ENCODE assay signal across 8 mouse cellular contexts in genomic region chr9:49798806-49799205, GRCm38 (mm10). TPM values are rescaled to one million over a fixed set of nuclear protein-coding genes. Genes with fewer than 3 reads are reported as not detected.
DNase-seq lines count a peak whose midpoint lies in the region; ATAC-seq and TF ChIP-seq lines count a peak whose summit lies in the region.

TSS of gene Ncam1 (minus strand) at chr9:49798925.

- intact Hi-C loops in gastrocnemius, postnatal 14 days (cut with DNase I; ENCODE audit: low total_unique reads) = no loop called here
- intact Hi-C loops in left cerebral cortex, adult 2 months (cut with DNase I) = loop anchor here (2.0 to 10.0 kb wide), 11 partner anchors 42 to 374 kb away; no protein-coding TSS in a partner anchor

- peak within 1 kb of the TSS; percentile 94 for H3K4me3 ChIP-seq in left cerebral cortex, adult 2 months

- DNase-seq in adrenal gland, postnatal 10 days = peak; percentile 91
- DNase-seq in embryo, embryonic 10 days (ENCODE audit: low spot score) = peak; percentile 99
- peak; percentile 85 for DNase-seq in gastrocnemius, postnatal 14 days
- peak; percentile 89 for DNase-seq in hindlimb bud, embryonic 11.5 days (ENCODE audit: extremely low spot score, low read depth, low spot score)
- peak; percentile 96 for DNase-seq in left cerebral cortex, adult 2 months (ENCODE audit: extremely low spot score in 1 of 2, low spot score in 2 of 2)
- peak; percentile 46 for DNase-seq in lung, postnatal 36 days
- DNase-seq in right cerebral cortex, adult 2 months (ENCODE audit: low spot score in 2 of 2) = peak; percentile 98 to 99

- TF ChIP-seq CTCF in left cerebral cortex, adult 2 months (IDR thresholded peaks at IDR 0.05) = no peak

- H3K27ac ChIP-seq in left cerebral cortex, adult 2 months = peak within 1 kb of the TSS; percentile 98

- ATAC-seq in monocyte, adult 5-6 weeks (replicated peaks; ENCODE audit: insufficient number of reproducible peaks, low FRiP score, low TSS enrichment, poor library complexity, severe bottlenecking) = no peak

RNA-seq across cellular contexts. Expression of gene Ncam1, which starts in this region (rescaled TPM):
- total RNA-seq in adrenal gland, postnatal 10 days (2021) = 10 to 100 TPM; 41.7 to 61.2 TPM
- total RNA-seq in gastrocnemius, postnatal 14 days (2021) = 10 to 100 TPM; 36.8 to 51.7 TPM
- total RNA-seq in left cerebral cortex, adult 2 months (2021) = 100 to 1,000 TPM; 270 to 291 TPM
- total RNA-seq in monocyte, adult 5-6 weeks (2017) = 0.19 TPM in 1 of 3 replicates, not detected in the others

Comparison
In these comparisons a context has a peak if more than half of its experiments do, and no peak if none do; other contexts are left out.
1. RNA of gene Ncam1 (total RNA-seq): 270 to 291 TPM in left cerebral cortex, adult 2 months, 41.7 to 61.2 TPM in adrenal gland, postnatal 10 days and 36.8 to 51.7 TPM in gastrocnemius, postnatal 14 days; 0.19 TPM in monocyte, adult 5-6 weeks; every median in the first group is over 10 times any median in the second.
2. RNA of gene Ncam1 (total RNA-seq): 270 to 291 TPM in left cerebral cortex, adult 2 months; 41.7 to 61.2 TPM in adrenal gland, postnatal 10 days and 36.8 to 51.7 TPM in gastrocnemius, postnatal 14 days; every median in the first group is over 4 times any median in the second.
3. DNase-seq: peak in every context shown above with its lines; median percentile 99 in embryo, embryonic 10 days; 98 in right cerebral cortex, adult 2 months; 96 in left cerebral cortex, adult 2 months; 91 in adrenal gland, postnatal 10 days; 89 in hindlimb bud, embryonic 11.5 days; 85 in gastrocnemius, postnatal 14 days; 46 in lung, postnatal 36 days.